Mouse (Mus musculus) lung, embryonic 16.5 days (tissue): ENCODE measurements at regions not wholly inside any gene's neighbourhood (a gene's known extent, or its start where the extent isn't known, plus 50 kb on each side); places are given as distances from the start of the nearest gene placed in this dataset.

ENCODE experiments used
- ATAC-seq: fragments of 200-750 bp; cut with Nextera tagmentation; 2 replicates; pipeline ENCODE4 v1.8.0; 2017; ENCODE audit warnings: low read depth, mild to moderate bottlenecking, moderate library complexity
- H3K27ac ChIP-seq: fragments of 300-500 bp; sonication (generic); 2 replicates; pipeline ENCODE4 v1.5.1; 2014; ENCODE audit warnings: mild to moderate bottlenecking, control low read depth, low read length
- H3K27me3 ChIP-seq: fragments of 300-500 bp; sonication (generic); 2 replicates; pipeline ENCODE4 v1.6.1; 2014; ENCODE audit warnings: low read depth, low read length, mixed read lengths; ENCODE audit not compliant: control insufficient read depth, insufficient read depth
- H3K36me3 ChIP-seq: fragments of 300-500 bp; sonication (generic); 2 replicates; pipeline ENCODE4 v1.6.1; 2014; ENCODE audit warnings: low read length; ENCODE audit not compliant: control insufficient read depth, insufficient read depth
- H3K4me1 ChIP-seq: fragments of 300-500 bp; sonication (generic); replicated peaks from 2 replicates; pipeline ENCODE4 v1.6.1; 2014; ENCODE audit warnings: low read length, mixed read lengths; ENCODE audit not compliant: control insufficient read depth, insufficient read depth
- H3K4me2 ChIP-seq: fragments of 300-500 bp; sonication (generic); 2 replicates; pipeline ENCODE4 v1.6.1; 2014; ENCODE audit warnings: low read depth, low read length, control low read depth
- H3K4me3 ChIP-seq: fragments of 300-500 bp; sonication (generic); 2 replicates; pipeline ENCODE4 v1.5.1; 2014; ENCODE audit warnings: mild to moderate bottlenecking, low read length, control low read depth
- H3K9ac ChIP-seq: fragments of 300-500 bp; sonication (generic); 2 replicates; pipeline ENCODE4 v1.6.1; 2014; ENCODE audit warnings: low read length, control low read depth
- H3K9me3 ChIP-seq: fragments of 300-500 bp; sonication (generic); 2 replicates; pipeline ENCODE4 v1.6.1; 2016; ENCODE audit warnings: low read length; ENCODE audit not compliant: control insufficient read depth
- WGBS: fragments of 180-500 bp; shearing (Covaris S2); extraction: QIAGEN DNeasy Blood & Tissue Kit; methylation state at CpG from one replicate; pipeline ENCODE4 v1.1.7; 2014; 5-methylcytosine and 5-hydroxymethylcytosine counted together

GRCm38 (mm10) chr3:18640286-18640685, 692.1 kb downstream of the Cypt12 start:
- WGBS, result 75% methylated on average over 5 of the region's 5 CpGs

GRCm38 (mm10) chr3:18641688-18642087, 693.5 kb downstream of the Cypt12 start:
- H3K4me2 ChIP-seq, result no peak overlapping the region
- H3K4me3 ChIP-seq, result no peak overlapping the region
- no peaks in the 10 kb centered on the region for H3K36me3 ChIP-seq
- H3K9me3 ChIP-seq, result no peaks in the 10 kb centered on the region
- H3K9ac ChIP-seq, result no peak overlapping the region
- no peak for ATAC-seq
- no peak overlapping the region for H3K27ac ChIP-seq
- no peaks in the 10 kb centered on the region for H3K4me1 ChIP-seq
- no peaks in the 10 kb centered on the region for H3K27me3 ChIP-seq
- WGBS, result 87% methylated on average over 1 of the region's 1 CpGs

More at GRCm38 (mm10) chr3:18640286-18640685, 692.1 kb downstream of the Cypt12 start:
- H3K9ac ChIP-seq, result no peak overlapping the region
- no peak overlapping the region for H3K4me3 ChIP-seq
- H3K27ac ChIP-seq, result no peak overlapping the region
- H3K4me2 ChIP-seq, result no peak overlapping the region
- no peaks in the 10 kb centered on the region for H3K36me3 ChIP-seq
- no peaks in the 10 kb centered on the region for H3K4me1 ChIP-seq
- ATAC-seq, result no peak
- no peaks in the 10 kb centered on the region for H3K27me3 ChIP-seq
- no peaks in the 10 kb centered on the region for H3K9me3 ChIP-seq

DNA sequence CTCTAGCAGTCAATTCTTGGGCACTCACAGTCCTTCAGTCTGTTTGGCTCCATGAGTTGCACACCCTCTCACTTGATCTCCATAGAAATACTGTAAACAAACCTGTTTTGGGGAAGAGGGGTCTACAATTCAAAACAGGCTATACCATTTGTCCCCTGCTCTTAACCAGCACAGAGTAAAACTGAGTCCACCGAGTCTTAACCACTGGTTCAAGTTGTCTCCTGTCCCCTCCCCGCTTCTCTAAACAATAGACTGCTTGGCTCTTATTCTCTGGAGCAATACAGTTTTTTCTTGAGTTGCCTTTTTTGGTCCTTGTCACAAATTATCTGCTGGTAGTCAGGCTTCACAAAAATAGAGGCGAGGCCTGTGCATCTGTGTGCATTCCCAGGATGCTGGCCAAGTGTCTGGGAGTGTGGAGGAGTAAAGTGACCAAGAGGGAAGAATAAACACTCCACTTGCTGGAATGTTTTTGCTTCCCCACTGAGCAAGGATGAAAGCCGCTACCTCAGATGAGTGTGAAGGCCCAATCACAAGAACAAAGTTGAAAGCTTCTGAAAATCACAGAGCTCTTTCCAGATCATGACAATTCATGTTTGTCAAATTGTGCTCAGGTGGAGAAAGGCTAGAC, 695.3 kb downstream of the Cypt12 start:
- H3K4me2 ChIP-seq, result no peak overlapping the region
- no peaks in the 10 kb centered on the region for H3K36me3 ChIP-seq
- H3K27ac ChIP-seq, result no peak overlapping the region
- no peak overlapping the region for H3K9ac ChIP-seq
- H3K9me3 ChIP-seq, result no peaks in the 10 kb centered on the region
- no peak overlapping the region for H3K4me3 ChIP-seq
- H3K4me1 ChIP-seq, result no peaks in the 10 kb centered on the region
- 38% methylated on average over 4 of the region's 4 CpGs for WGBS
- ATAC-seq, result peak; percentile 74
- H3K27me3 ChIP-seq, result no peaks in the 10 kb centered on the region

DNA sequence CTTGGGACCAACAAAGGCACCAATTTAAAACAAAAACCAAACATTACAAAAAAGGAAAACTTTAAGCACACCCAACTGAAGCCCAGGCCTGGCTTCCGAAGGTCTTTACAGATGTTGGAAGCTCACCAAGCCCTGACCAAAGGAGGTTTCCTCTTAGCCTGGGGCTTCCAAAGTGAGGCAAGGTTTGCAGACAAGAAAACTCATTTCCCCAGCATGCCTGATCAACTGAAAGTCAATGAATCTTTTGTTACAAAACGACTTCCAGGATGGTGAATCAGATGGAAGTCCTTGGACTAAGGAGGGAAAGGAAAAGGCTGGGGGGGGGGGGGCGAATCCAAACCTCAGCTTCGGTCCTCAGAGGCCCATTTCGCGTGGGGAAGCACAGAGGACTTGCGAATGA, 697.3 kb downstream of the Cypt12 start:
- Histone ChIP-seq H3K4me2 (no peak overlapping the region), H3K27me3 (no peaks in the 10 kb centered on the region), H3K4me1 (no peaks in the 10 kb centered on the region), H3K4me3 (no peak overlapping the region), H3K27ac (no peak overlapping the region), H3K9ac (no peak overlapping the region), H3K36me3 (no peaks in the 10 kb centered on the region), H3K9me3 (no peaks in the 10 kb centered on the region)
- WGBS, result 73% methylated on average over 6 of the region's 7 CpGs
- ATAC-seq, result no peak

GRCm38 (mm10) chr3:18645927-18646326, 697.7 kb downstream of the Cypt12 start:
- no peak overlapping the region for H3K27ac ChIP-seq
- WGBS, result 85% methylated on average over 7 of the region's 7 CpGs
- ATAC-seq, result no peak

GRCm38 (mm10) chr3:18653557-18653956, 705.3 kb downstream of the Cypt12 start:
- H3K4me1 ChIP-seq, result no peaks in the 10 kb centered on the region
- ATAC-seq, result no peak
- H3K4me3 ChIP-seq, result no peak overlapping the region
- no peak overlapping the region for H3K9ac ChIP-seq
- no peaks in the 10 kb centered on the region for H3K27me3 ChIP-seq
- H3K4me2 ChIP-seq, result no peak overlapping the region
- no peaks in the 10 kb centered on the region for H3K36me3 ChIP-seq
- H3K9me3 ChIP-seq, result no peaks in the 10 kb centered on the region
- WGBS, result 65% methylated on average over 1 of the region's 1 CpGs
- H3K27ac ChIP-seq, result no peak overlapping the region

More at GRCm38 (mm10) chr3:18645927-18646326, 697.7 kb downstream of the Cypt12 start:
- H3K4me1 ChIP-seq, result no peaks in the 10 kb centered on the region
- no peaks in the 10 kb centered on the region for H3K9me3 ChIP-seq
- no peak overlapping the region for H3K4me2 ChIP-seq
- no peak overlapping the region for H3K4me3 ChIP-seq
- no peaks in the 10 kb centered on the region for H3K27me3 ChIP-seq
- H3K9ac ChIP-seq, result no peak overlapping the region
- H3K36me3 ChIP-seq, result no peaks in the 10 kb centered on the region

DNA sequence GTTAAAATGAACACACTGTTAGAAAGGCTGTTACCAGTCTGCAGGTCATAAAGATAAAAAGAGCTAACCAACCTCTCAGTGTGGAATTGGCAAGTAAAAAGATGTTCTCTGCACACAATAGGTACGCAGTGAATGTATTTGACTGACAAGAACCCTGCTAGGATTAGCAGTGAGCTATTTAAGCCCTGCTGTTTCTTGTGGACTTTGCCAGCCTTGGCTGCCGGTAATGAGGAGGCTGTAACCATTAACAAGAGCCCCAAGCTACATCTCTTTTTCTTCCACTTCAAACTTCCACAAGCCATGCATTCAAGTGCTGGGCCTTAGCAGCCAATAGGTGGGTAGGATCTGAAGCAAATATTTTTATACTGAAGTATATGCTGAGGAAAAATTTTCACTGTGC, 717.5 kb downstream of the Cypt12 start:
- Histone ChIP-seq H3K4me3 (no peak overlapping the region), H3K9me3 (no peaks in the 10 kb centered on the region), H3K9ac (no peak overlapping the region), H3K27me3 (no peaks in the 10 kb centered on the region), H3K4me2 (no peak overlapping the region), H3K27ac (no peak overlapping the region), H3K36me3 (no peaks in the 10 kb centered on the region), H3K4me1 (no peaks in the 10 kb centered on the region)
- ATAC-seq, result no peak
- 54% methylated on average over 2 of the region's 2 CpGs for WGBS

DNA sequence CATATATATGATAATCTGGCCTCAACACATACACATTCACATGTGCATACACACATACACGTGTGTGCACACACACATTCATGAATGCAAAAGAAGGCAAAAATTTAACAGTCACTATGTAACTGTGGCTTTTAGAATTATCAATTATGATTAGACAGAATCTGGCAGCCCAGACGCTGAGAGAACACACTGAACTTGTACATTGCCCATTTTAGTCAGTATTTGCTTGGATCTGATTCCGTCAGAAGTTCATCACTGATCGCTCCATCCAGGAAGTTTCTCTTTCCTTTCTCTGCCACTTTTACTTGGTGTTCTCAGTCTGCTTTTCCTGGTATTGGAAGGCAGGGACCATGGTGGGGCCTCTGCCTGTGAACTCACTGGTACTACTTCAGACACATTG, 719.5 kb downstream of the Cypt12 start:
- Histone ChIP-seq H3K9ac (no peak overlapping the region), H3K4me1 (no peaks in the 10 kb centered on the region), H3K4me3 (no peak overlapping the region), H3K9me3 (no peaks in the 10 kb centered on the region), H3K27me3 (no peaks in the 10 kb centered on the region), H3K4me2 (no peak overlapping the region), H3K36me3 (no peaks in the 10 kb centered on the region), H3K27ac (no peak overlapping the region)
- no peak for ATAC-seq
- 85% methylated on average over 4 of the region's 4 CpGs for WGBS

DNA sequence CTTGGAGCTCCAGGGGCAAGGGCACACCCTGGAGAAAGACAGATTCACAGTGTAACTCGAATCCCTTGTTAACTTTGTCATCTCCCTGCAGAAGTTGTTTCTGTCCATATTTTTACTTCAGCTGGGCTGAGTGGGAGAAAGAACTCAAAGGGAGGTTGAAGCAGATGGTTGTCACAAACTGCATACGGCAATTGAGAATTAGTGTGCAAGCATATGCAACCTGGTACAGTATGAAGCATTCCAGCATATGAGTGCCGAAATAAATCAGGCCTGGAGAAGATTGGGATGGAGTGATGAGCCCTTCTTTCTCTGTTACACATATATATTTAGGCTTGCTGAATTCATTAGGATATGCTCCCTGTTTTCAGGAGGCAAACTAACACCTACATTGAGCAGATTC, 720.7 kb downstream of the Cypt12 start:
- 71% methylated on average over 3 of the region's 3 CpGs for WGBS
- Histone ChIP-seq H3K27me3 (no peaks in the 10 kb centered on the region), H3K9ac (no peak overlapping the region), H3K36me3 (no peaks in the 10 kb centered on the region), H3K4me2 (no peak overlapping the region), H3K27ac (no peak overlapping the region), H3K4me1 (no peaks in the 10 kb centered on the region), H3K9me3 (no peaks in the 10 kb centered on the region), H3K4me3 (no peak overlapping the region)
- no peak for ATAC-seq

DNA sequence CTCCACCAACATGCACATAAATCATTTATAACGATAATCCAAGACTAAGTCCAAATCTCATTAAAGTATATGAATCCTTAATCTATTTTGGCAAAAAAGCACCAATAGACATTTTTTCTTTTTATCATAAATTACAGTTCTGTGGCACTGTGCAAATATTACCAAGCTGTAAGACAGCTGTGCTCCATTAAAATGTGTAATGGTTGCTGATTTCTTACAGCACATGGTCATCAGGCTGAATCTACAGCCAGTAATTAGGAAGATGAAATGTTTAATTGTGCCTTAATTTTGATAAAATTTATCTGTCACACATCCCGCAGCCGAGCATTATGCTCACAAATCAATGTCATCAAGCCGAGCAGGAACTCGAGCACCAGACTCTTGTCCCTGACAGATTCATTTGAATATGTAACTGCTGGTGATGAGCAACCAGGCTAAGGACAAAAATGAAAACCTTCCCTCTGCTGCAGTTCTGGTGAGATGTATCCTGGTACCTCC, 722.0 kb downstream of the Cypt12 start:
- Histone ChIP-seq H3K27me3 (no peaks in the 10 kb centered on the region), H3K36me3 (no peaks in the 10 kb centered on the region), H3K4me3 (no peak overlapping the region), H3K4me2 (no peak overlapping the region), H3K4me1 (no peaks in the 10 kb centered on the region), H3K9ac (no peak overlapping the region), H3K27ac (no peak overlapping the region), H3K9me3 (no peaks in the 10 kb centered on the region)
- WGBS, result 70% methylated on average over 5 of the region's 5 CpGs
- ATAC-seq, result no peak
